Mouse (Mus musculus) limb, embryonic 12.5 days (tissue): Measurements from ENCODE around the gene Mtrf1. TPM values are rescaled to one million over a fixed set of nuclear protein-coding genes. Genes with fewer than 3 reads are reported as not detected.
A peak's percentile ranks its signal among the peaks of the same experiment; 100 is the strongest.
"Not testable (repeated sequence)": the region's sequence is repeated elsewhere in the genome, so short reads cannot be mapped to it uniquely, and the experiment has no call there.

Source experiments
- ATAC-seq: fragments of 200-750 bp; cut with Nextera tagmentation; 2 replicates; pipeline ENCODE4 v1.8.0; 2017; ENCODE audit warnings: low read depth, moderate TSS enrichment; ENCODE audit not compliant: insufficient number of reproducible peaks, insufficient read depth, low FRiP score, low TSS enrichment
- H3K27ac ChIP-seq: fragments of 300-500 bp; sonication (generic); 2 replicates; pipeline ENCODE4 v1.5.1; 2016; ENCODE audit warnings: mild to moderate bottlenecking, moderate library complexity
- H3K27me3 ChIP-seq: fragments of 300-500 bp; sonication (generic); 2 replicates; pipeline ENCODE4 v1.6.1; 2016; ENCODE audit warnings: mild to moderate bottlenecking, moderate library complexity
- H3K36me3 ChIP-seq: fragments of 300-500 bp; sonication (generic); 2 replicates; pipeline ENCODE4 v1.6.1; 2016; ENCODE audit warnings: mild to moderate bottlenecking, moderate library complexity
- H3K4me1 ChIP-seq: fragments of 300-500 bp; sonication (generic); replicated peaks from 2 replicates; pipeline ENCODE4 v1.6.1; 2016
- H3K4me2 ChIP-seq: fragments of 300-500 bp; sonication (generic); 2 replicates; pipeline ENCODE4 v1.6.1; 2016; ENCODE audit warnings: mild to moderate bottlenecking, moderate library complexity
- H3K4me3 ChIP-seq: fragments of 300-500 bp; sonication (generic); replicated peaks from 2 replicates; pipeline ENCODE4 v1.5.1; 2016; ENCODE audit warnings: mild to moderate bottlenecking
- H3K9ac ChIP-seq: fragments of 300-500 bp; sonication (generic); replicated peaks from 2 replicates; pipeline ENCODE4 v1.6.1; 2016; ENCODE audit warnings: mild to moderate bottlenecking, moderate library complexity
- H3K9me3 ChIP-seq: fragments of 300-500 bp; sonication (generic); 2 replicates; pipeline ENCODE4 v1.6.1; 2016; ENCODE audit warnings: mild to moderate bottlenecking, moderate library complexity
- WGBS: fragments of 180-500 bp; shearing (Covaris S2); methylation state at CpG from one replicate; pipeline ENCODE4 v1.1.7; 2016; 5-methylcytosine and 5-hydroxymethylcytosine counted together
- polyA plus RNA-seq: library from polyadenylated mRNA; unstranded; fragments of >200 nt; fragmentation: Nextera tagmentation; extraction: Ambion mirVana; gene quantifications from 2 replicates; pipeline ENCODE4 v1.2.1, GENCODE M21; 2016

Gene Mtrf1
- polyA plus RNA-seq, 1 experiment from 2014 or later: 11.0 TPM

- 0 out of 2 replicates have a peak within 1 kb of the TSS, but pooled peaks have one; percentile 66 for H3K27ac ChIP-seq
- H3K9me3 ChIP-seq, H3K4me1 ChIP-seq, H3K36me3 ChIP-seq, H3K27me3 ChIP-seq: not testable (repeated sequence)
- peak within 1 kb of the TSS; percentile 57 for H3K9ac ChIP-seq
- 13% methylated on average over 37 of the region's 89 CpGs for WGBS
- H3K4me3 ChIP-seq: peak within 1 kb of the TSS; percentile 54
- H3K4me2 ChIP-seq: peak within 1 kb of the TSS; percentile 61
- ATAC-seq: peak; percentile 85
These were observed 54.4 kb downstream of the Mtrf1 start, which contains the start of gene Kbtbd6 for GRCm38 (mm10) chr14:79451681-79452590. Kbtbd6 (plus strand) TSS chr14:79451835.

GRCm38 (mm10) chr14:79452591-79452934 lies 55.0 kb downstream of the Mtrf1 start:
- not testable (repeated sequence) for H3K27ac ChIP-seq, H3K27me3 ChIP-seq, H3K9me3 ChIP-seq, H3K36me3 ChIP-seq, H3K9ac ChIP-seq, H3K4me3 ChIP-seq, H3K4me2 ChIP-seq, H3K4me1 ChIP-seq
- ATAC-seq: 0 out of 2 replicates have a peak, but pooled peaks have one; percentile 27
- WGBS: 94% methylated on average over 6 of the region's 10 CpGs

DNA sequence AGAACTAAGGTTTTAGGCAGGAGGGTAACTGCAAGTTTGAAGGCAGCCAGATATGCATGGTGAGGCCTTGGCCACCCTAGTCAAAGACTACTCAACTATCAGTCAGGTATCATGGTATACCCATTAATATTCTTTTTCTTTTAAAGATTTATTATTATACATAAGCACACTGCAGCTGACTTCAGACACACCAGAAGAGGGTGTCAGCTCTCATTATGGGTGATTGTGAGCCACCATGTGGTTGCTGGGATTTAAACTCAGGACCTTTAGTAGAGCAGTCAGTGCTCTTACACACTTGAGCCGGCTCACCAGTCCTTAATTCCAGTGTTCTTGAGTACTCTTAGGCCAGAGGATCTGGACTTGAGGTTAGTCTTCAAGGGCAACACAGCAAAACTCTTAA lies 62.8 kb downstream of the Mtrf1 start:
- Histone ChIP-seq H3K4me3 (no peak overlapping the region), H3K4me2 (no peak overlapping the region), H3K36me3 (peaks cover 47% of the 10 kb centered on the region), H3K27ac (no peak overlapping the region), H3K27me3 (no peaks in the 10 kb centered on the region), H3K4me1 (no peaks in the 10 kb centered on the region), H3K9me3 (no peaks in the 10 kb centered on the region), H3K9ac (no peak overlapping the region)
- no peak for ATAC-seq
- WGBS: 87% methylated on average over 1 of the region's 1 CpGs

- no peak for ATAC-seq
- 90% methylated on average over 4 of the region's 4 CpGs for WGBS
- no peak overlapping the region for H3K4me2 ChIP-seq
- no peak overlapping the region for H3K9ac ChIP-seq
- no peak overlapping the region for H3K4me3 ChIP-seq
- no peaks in the 10 kb centered on the region for H3K27me3 ChIP-seq
- H3K36me3 ChIP-seq: peaks cover 53% of the 10 kb centered on the region
- H3K27ac ChIP-seq: no peak overlapping the region
- no peaks in the 10 kb centered on the region for H3K9me3 ChIP-seq
- no peaks in the 10 kb centered on the region for H3K4me1 ChIP-seq
These were observed 63.4 kb downstream of the Mtrf1 start for GRCm38 (mm10) chr14:79460988-79461387.

DNA sequence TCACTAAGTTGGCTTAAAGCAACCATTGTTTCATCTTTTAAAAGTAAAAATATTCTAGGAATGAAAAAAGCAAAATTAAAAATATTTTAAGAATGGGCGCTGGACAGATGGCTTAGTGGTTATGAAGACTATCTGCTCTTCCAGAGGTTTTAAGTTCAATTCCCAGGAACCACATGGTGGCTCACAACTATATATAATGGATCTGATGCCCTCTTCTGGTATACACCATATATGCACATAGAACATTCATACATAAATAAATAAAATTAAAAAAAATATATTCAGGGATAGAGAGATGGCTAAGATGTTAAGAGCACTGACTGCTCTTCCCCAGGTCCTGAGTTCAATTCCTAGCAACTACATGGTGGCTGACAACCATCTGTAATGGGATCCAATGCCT lies 68.1 kb downstream of the Mtrf1 start:
- H3K36me3 ChIP-seq: peaks cover 77% of the 10 kb centered on the region
- H3K27ac ChIP-seq: no peak overlapping the region
- WGBS: 90% methylated on average over 1 of the region's 1 CpGs
- no peaks in the 10 kb centered on the region for H3K4me1 ChIP-seq
- no peak overlapping the region for H3K4me3 ChIP-seq
- no peak for ATAC-seq
- no peak overlapping the region for H3K4me2 ChIP-seq
- no peaks in the 10 kb centered on the region for H3K27me3 ChIP-seq
- H3K9ac ChIP-seq: no peak overlapping the region
- no peaks in the 10 kb centered on the region for H3K9me3 ChIP-seq

DNA sequence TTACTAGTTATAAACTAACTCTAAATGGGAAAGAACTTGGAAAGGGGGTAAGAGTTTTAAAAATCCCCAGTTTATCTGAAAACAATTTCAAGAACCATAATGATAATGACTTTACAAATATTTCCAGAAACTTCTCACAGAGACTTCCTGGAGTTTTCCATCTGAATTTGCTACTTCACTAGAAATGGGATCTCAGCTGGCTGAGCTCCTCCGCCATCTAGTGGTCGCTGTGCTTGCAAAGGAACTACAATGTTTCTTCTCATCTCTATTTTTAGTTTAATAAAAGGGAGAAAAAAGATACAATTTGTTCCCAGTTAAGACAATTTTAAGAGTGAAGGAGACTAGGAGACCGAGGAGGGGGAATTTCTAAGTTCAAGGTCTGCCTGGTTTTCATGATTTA lies 70.0 kb downstream of the Mtrf1 start:
- WGBS: 27% methylated on average over 3 of the region's 3 CpGs
- no peak overlapping the region for H3K4me2 ChIP-seq
- peaks cover 81% of the 10 kb centered on the region for H3K36me3 ChIP-seq
- H3K27me3 ChIP-seq: no peaks in the 10 kb centered on the region
- no peak for ATAC-seq
- no peak overlapping the region for H3K9ac ChIP-seq
- H3K4me1 ChIP-seq: no peaks in the 10 kb centered on the region
- H3K27ac ChIP-seq: no peak overlapping the region
- H3K4me3 ChIP-seq: no peak overlapping the region
- no peaks in the 10 kb centered on the region for H3K9me3 ChIP-seq

Other genes starting within 250 kb of the Mtrf1 start
- gene Zfp957, start 150.4 kb upstream of the Mtrf1 start, polyA plus RNA-seq: not detected in 2 replicates
- gene Rgcc, start 96.1 kb upstream of the Mtrf1 start, polyA plus RNA-seq: 25.6 and 28.6 TPM in 2 replicates
- 56.6 and 60.0 TPM in 2 replicates for gene Naa16, start 7.0 kb upstream of the Mtrf1 start, polyA plus RNA-seq
- gene Kbtbd7, start 28.7 kb downstream of the Mtrf1 start, polyA plus RNA-seq: 18.3 and 19.6 TPM in 2 replicates
- 4.3 and 4.8 TPM in 2 replicates for gene Kbtbd6, start 54.1 kb downstream of the Mtrf1 start, polyA plus RNA-seq
- 8.8 and 10.2 TPM in 2 replicates for gene Elf1, start 83.4 kb downstream of the Mtrf1 start, polyA plus RNA-seq
- 48.6 and 53.2 TPM in 2 replicates for gene Wbp4, start 83.7 kb downstream of the Mtrf1 start, polyA plus RNA-seq
- gene Sugt1, start 189.9 kb downstream of the Mtrf1 start, polyA plus RNA-seq: 142 and 143 TPM in 2 replicates